Mouse (Mus musculus) kidney, embryonic 14.5 days (tissue): ENCODE measurements around the gene Eif2ak1. TPM values are rescaled to one million over a fixed set of nuclear protein-coding genes. Genes with fewer than 3 reads are reported as not detected.

Experiments
- ATAC-seq: fragments of 200-750 bp; cut with Nextera tagmentation; 2 replicates; pipeline ENCODE4 v1.8.0; 2017; ENCODE audit warnings: moderate number of reproducible peaks, mild to moderate bottlenecking, moderate TSS enrichment, moderate library complexity; ENCODE audit not compliant: low FRiP score, low TSS enrichment
- H3K27ac ChIP-seq: fragments of 300-500 bp; sonication (generic); 2 replicates; pipeline ENCODE4 v1.5.1; 2014; ENCODE audit warnings: low read depth, mild to moderate bottlenecking, low read length, moderate library complexity, mixed read lengths
- H3K27me3 ChIP-seq: fragments of 300-500 bp; sonication (generic); 2 replicates; pipeline ENCODE4 v1.6.1; 2014; ENCODE audit warnings: mild to moderate bottlenecking, low read length; ENCODE audit not compliant: control insufficient read depth, insufficient read depth
- H3K36me3 ChIP-seq: fragments of 300-500 bp; sonication (generic); 2 replicates; pipeline ENCODE4 v1.6.1; 2014; ENCODE audit warnings: low read length, mixed read lengths; ENCODE audit not compliant: control insufficient read depth, insufficient read depth
- H3K4me1 ChIP-seq: fragments of 300-500 bp; sonication (generic); 2 replicates; pipeline ENCODE4 v1.6.1; 2014; ENCODE audit warnings: low read length, mixed read lengths; ENCODE audit not compliant: control insufficient read depth, insufficient read depth
- H3K4me2 ChIP-seq: fragments of 300-500 bp; sonication (generic); replicated peaks from 2 replicates; pipeline ENCODE4 v1.6.1; 2014; ENCODE audit warnings: low read depth, mild to moderate bottlenecking, low read length
- H3K4me3 ChIP-seq: fragments of 300-500 bp; sonication (generic); 2 replicates; pipeline ENCODE4 v1.5.1; 2014; ENCODE audit warnings: mild to moderate bottlenecking, low read length
- H3K9ac ChIP-seq: fragments of 300-500 bp; sonication (generic); 2 replicates; pipeline ENCODE4 v1.6.1; 2014; ENCODE audit warnings: low read depth, mild to moderate bottlenecking, low read length, moderate library complexity
- H3K9me3 ChIP-seq: fragments of 300-500 bp; sonication (generic); 2 replicates; pipeline ENCODE4 v1.6.1; 2016; ENCODE audit warnings: low read length; ENCODE audit not compliant: control insufficient read depth
- WGBS: fragments of 180-500 bp; shearing (Covaris S2); extraction: QIAGEN DNeasy Blood & Tissue Kit; methylation state at CpG from one replicate; pipeline ENCODE4 v1.1.7; 2014; 5-methylcytosine and 5-hydroxymethylcytosine counted together
- polyA plus RNA-seq: library from polyadenylated mRNA; unstranded; fragments of >200 nt; fragmentation: Nextera tagmentation; extraction: Ambion mirVana; gene quantifications from 2 replicates; pipeline ENCODE4 v1.2.1, GENCODE M21; 2014

Eif2ak1 gene
- polyA plus RNA-seq, 1 experiment from 2014 or later = 49.9 TPM

- Histone ChIP-seq H3K9me3 (no peaks in the 10 kb centered on the region), H3K9ac (no peak overlapping the region), H3K4me2 (no peak overlapping the region), H3K27me3 (no peaks in the 10 kb centered on the region), H3K27ac (no peak overlapping the region), H3K4me1 (no peaks in the 10 kb centered on the region), H3K36me3 (peaks cover 41% of the 10 kb centered on the region), H3K4me3 (no peak overlapping the region)
- ATAC-seq = no peak
- WGBS = 82% methylated on average over 6 of the region's 6 CpGs
Observed at GRCm38 (mm10) chr5:143931863-143932580, 114.4 kb downstream of the Eif2ak1 start.

- Histone ChIP-seq H3K9me3 (no peaks in the 10 kb centered on the region), H3K27me3 (no peaks in the 10 kb centered on the region), H3K4me1 (no peaks in the 10 kb centered on the region), H3K4me3 (no peak within 1 kb of the TSS), H3K36me3 (peaks cover 41% of the 10 kb centered on the region), H3K4me2 (no peak within 1 kb of the TSS), H3K27ac (no peak within 1 kb of the TSS), H3K9ac (no peak within 1 kb of the TSS)
- 17% methylated on average over 8 of the region's 8 CpGs for WGBS
- ATAC-seq = no peak
Observed at GRCm38 (mm10) chr5:143932831-143933230, 115.2 kb downstream of the Eif2ak1 start, which contains the start of gene Rsph10b. Rsph10b (plus strand) TSS chr5:143933035.

DNA sequence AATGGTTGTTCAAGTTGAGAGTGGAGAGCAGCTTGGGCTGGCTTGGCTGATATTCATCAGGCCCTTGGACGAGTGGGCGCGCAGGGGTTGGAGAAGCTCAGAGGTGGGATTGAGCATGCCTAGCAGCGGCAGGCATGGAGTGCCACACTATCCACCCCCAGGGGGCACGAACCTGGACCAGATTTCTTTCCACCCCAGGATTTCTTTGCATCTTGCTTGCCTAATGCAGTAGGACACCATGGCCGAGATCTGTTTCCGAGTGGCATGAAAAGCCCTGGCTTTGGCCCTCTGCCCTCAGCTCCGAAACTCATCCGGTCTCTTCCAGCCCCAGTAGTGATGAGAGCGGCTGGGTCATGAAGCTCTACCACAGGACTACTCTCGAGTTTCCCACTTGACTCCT lies 115.8 kb downstream of the Eif2ak1 start:
- no peak overlapping the region for H3K27ac ChIP-seq
- WGBS = 90% methylated on average over 11 of the region's 11 CpGs
- H3K36me3 ChIP-seq = peaks cover 36% of the 10 kb centered on the region
- no peak overlapping the region for H3K4me3 ChIP-seq
- no peak overlapping the region for H3K4me2 ChIP-seq
- no peaks in the 10 kb centered on the region for H3K27me3 ChIP-seq
- ATAC-seq = no peak
- H3K9ac ChIP-seq = no peak overlapping the region
- H3K4me1 ChIP-seq = no peaks in the 10 kb centered on the region
- H3K9me3 ChIP-seq = no peaks in the 10 kb centered on the region

GRCm38 (mm10) chr5:143933875-143934274 lies 116.3 kb downstream of the Eif2ak1 start:
- H3K4me2 ChIP-seq = no peak overlapping the region
- 85% methylated on average over 1 of the region's 1 CpGs for WGBS
- peaks cover 31% of the 10 kb centered on the region for H3K36me3 ChIP-seq
- no peak overlapping the region for H3K27ac ChIP-seq
- H3K4me3 ChIP-seq = no peak overlapping the region
- H3K4me1 ChIP-seq = no peaks in the 10 kb centered on the region
- no peaks in the 10 kb centered on the region for H3K9me3 ChIP-seq
- H3K9ac ChIP-seq = no peak overlapping the region
- no peaks in the 10 kb centered on the region for H3K27me3 ChIP-seq
- no peak for ATAC-seq

DNA sequence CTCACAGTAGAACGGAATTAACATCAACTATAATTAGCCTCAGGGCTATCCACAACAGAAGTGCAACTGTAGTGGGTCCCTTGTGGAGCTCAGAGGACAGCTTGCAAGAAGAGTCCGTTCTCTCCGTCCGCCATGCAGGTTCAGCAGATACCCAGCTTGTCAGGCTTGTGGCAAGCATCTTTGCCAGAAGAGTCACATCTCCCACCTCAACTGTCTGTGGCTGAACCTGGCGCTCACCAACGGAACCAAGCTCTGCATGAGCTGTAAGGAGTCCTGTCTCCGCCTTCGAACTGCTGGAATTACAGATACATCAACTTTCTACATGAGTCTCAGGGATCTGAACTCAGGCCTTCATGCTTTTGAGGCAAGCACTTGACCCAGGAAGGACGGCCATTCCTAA lies 118.6 kb downstream of the Eif2ak1 start:
- Histone ChIP-seq H3K27me3 (no peaks in the 10 kb centered on the region), H3K9me3 (peaks cover 4% of the 10 kb centered on the region; the same call in 1 of the 2 replicates), H3K9ac (no peak overlapping the region), H3K27ac (no peak overlapping the region), H3K4me2 (no peak overlapping the region), H3K4me3 (no peak overlapping the region), H3K4me1 (no peaks in the 10 kb centered on the region), H3K36me3 (peaks cover 10% of the 10 kb centered on the region; the same call in 1 of the 2 replicates)
- WGBS = 89% methylated on average over 9 of the region's 9 CpGs
- no peak for ATAC-seq

DNA sequence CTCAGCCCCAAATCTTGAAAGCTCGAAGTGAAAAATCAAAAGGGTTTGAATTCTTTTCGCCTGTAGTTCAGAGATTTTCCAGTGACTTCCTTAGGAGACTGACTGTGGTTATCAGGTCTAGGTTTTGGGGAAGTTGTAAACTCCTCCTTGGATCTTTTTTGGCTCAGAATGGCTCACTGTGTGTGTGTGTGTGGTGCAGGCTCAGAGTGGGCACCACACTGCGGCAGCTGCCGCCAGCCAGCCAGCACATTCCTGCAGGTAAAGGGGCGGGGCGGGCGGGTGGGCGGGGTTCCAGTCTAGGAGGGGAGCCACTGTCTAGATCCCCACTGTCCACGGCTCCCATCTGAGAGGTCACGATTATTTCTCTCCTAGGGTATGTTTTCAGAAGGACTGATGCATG lies 124.0 kb downstream of the Eif2ak1 start:
- no peak overlapping the region for H3K27ac ChIP-seq
- no peak overlapping the region for H3K4me3 ChIP-seq
- H3K27me3 ChIP-seq = no peaks in the 10 kb centered on the region
- no peak overlapping the region for H3K9ac ChIP-seq
- H3K9me3 ChIP-seq = peaks cover 4% of the 10 kb centered on the region
- peak; percentile 24; the same call in 1 of the 2 replicates for ATAC-seq
- no peaks in the 10 kb centered on the region for H3K4me1 ChIP-seq
- 24% methylated on average over 10 of the region's 10 CpGs for WGBS
- no peaks in the 10 kb centered on the region for H3K36me3 ChIP-seq
- no peak overlapping the region for H3K4me2 ChIP-seq

GRCm38 (mm10) chr5:143943231-143944125 lies 125.9 kb downstream of the Eif2ak1 start:
- no peak overlapping the region for H3K27ac ChIP-seq
- H3K4me3 ChIP-seq = no peak overlapping the region
- no peak overlapping the region for H3K4me2 ChIP-seq
- H3K9me3 ChIP-seq = peaks cover 4% of the 10 kb centered on the region
- H3K27me3 ChIP-seq = no peaks in the 10 kb centered on the region
- 88% methylated on average over 14 of the region's 14 CpGs for WGBS
- H3K9ac ChIP-seq = no peak overlapping the region
- H3K36me3 ChIP-seq = no peaks in the 10 kb centered on the region
- ATAC-seq = no peak
- H3K4me1 ChIP-seq = no peaks in the 10 kb centered on the region

DNA sequence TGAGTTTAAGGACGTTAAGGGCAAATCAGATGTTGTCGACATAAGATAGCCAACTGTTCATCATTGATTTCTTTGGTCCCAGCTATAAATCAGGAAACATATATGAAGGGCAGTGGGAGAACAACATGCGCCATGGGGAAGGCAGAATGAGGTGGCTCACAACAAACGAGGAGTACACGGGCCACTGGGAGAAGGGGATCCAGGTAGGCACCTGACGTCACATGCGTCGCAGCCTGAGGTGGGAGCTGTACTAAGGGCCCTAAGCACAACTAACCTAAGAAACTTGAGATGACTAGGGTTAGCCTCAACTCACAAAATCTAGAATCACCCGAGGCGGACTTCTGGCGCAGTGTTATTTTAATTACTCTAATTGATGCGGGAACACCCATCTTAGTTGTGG lies 130.8 kb downstream of the Eif2ak1 start:
- Histone ChIP-seq H3K27me3 (no peaks in the 10 kb centered on the region), H3K4me2 (no peak overlapping the region), H3K9me3 (no peaks in the 10 kb centered on the region; the same call in 1 of the 2 replicates), H3K4me1 (0 out of 2 replicates have a peak, but pooled peaks cover 6% of the 10 kb centered on the region), H3K27ac (no peak overlapping the region), H3K36me3 (no peaks in the 10 kb centered on the region), H3K9ac (no peak overlapping the region), H3K4me3 (no peak overlapping the region)
- whole genome bisulfite sequencing = 82% methylated on average over 12 of the region's 12 CpGs
- ATAC-seq = no peak

DNA sequence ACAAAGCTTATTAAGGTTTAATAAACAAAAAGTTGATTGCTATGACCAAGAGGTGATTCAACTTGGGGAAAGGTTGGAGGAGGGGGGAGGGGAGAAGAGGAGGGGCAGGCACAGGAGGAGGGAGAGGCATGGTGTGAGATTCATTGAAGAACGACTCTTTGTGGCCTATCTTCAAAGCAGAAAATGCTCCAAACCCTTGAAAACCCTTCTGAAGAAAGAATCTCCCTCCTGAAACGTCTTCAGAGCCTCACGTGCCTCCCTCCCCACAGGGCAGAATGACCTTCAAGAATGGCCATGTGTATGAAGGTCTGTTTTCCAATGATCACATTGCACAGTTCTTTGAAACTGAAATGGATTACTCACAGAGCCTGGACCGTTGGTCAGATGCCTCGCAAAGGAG lies 132.4 kb downstream of the Eif2ak1 start:
- 34% methylated on average over 5 of the region's 5 CpGs for WGBS
- H3K27me3 ChIP-seq = no peaks in the 10 kb centered on the region
- H3K27ac ChIP-seq = no peak overlapping the region
- no peaks in the 10 kb centered on the region for H3K9me3 ChIP-seq
- no peak overlapping the region for H3K9ac ChIP-seq
- 0 out of 2 replicates have a peak, but pooled peaks cover 6% of the 10 kb centered on the region for H3K4me1 ChIP-seq
- H3K4me2 ChIP-seq = no peak overlapping the region
- H3K36me3 ChIP-seq = no peaks in the 10 kb centered on the region
- no peak for ATAC-seq
- no peak overlapping the region for H3K4me3 ChIP-seq
